Mouse (Mus musculus): ENCODE data around the gene Rrp1b.
"Not testable (repeated sequence)": the region's sequence is repeated elsewhere in the genome, so short reads cannot be mapped to it uniquely, and the experiment has no call there.

Gene Rrp1b

GRCm38 (mm10) chr17:32075164-32075563 is 39.3 kb downstream of the Rrp1b start:
- no peak for ATAC-seq (ENCODE audit: insufficient number of reproducible peaks, low FRiP score, low TSS enrichment)

GRCm38 (mm10) chr17:32083351-32083750 is 47.5 kb downstream of the Rrp1b start:
- no peak for ATAC-seq (ENCODE audit: insufficient number of reproducible peaks, low FRiP score, low TSS enrichment)

- ATAC-seq (ENCODE audit: insufficient number of reproducible peaks, low FRiP score, low TSS enrichment) = no peak
Observed at GRCm38 (mm10) chr17:32087069-32087468, 51.2 kb downstream of the Rrp1b start.

GRCm38 (mm10) chr17:32091032-32091363 is 55.1 kb downstream of the Rrp1b start:
- 0 out of 2 replicates have a peak, but pooled peaks have one; percentile 56 for ATAC-seq (ENCODE audit: insufficient number of reproducible peaks, low FRiP score, low TSS enrichment)

GRCm38 (mm10) chr17:32091364-32092240 is 55.7 kb downstream of the Rrp1b start:
- ATAC-seq (ENCODE audit: insufficient number of reproducible peaks, low FRiP score, low TSS enrichment) = not testable (repeated sequence)

GRCm38 (mm10) chr17:32092241-32092619 is 56.3 kb downstream of the Rrp1b start:
- no peak for ATAC-seq (ENCODE audit: insufficient number of reproducible peaks, low FRiP score, low TSS enrichment)

GRCm38 (mm10) chr17:32092895-32093294 is 57.0 kb downstream of the Rrp1b start:
- ATAC-seq (ENCODE audit: insufficient number of reproducible peaks, low FRiP score, low TSS enrichment) = no peak

- ATAC-seq (ENCODE audit: insufficient number of reproducible peaks, low FRiP score, low TSS enrichment) = no peak
Observed at GRCm38 (mm10) chr17:32097676-32098075, 61.8 kb downstream of the Rrp1b start.

- not testable (repeated sequence) for ATAC-seq (ENCODE audit: insufficient number of reproducible peaks, low FRiP score, low TSS enrichment)
Observed at GRCm38 (mm10) chr17:32098905-32099304, 63.0 kb downstream of the Rrp1b start.

GRCm38 (mm10) chr17:32099574-32099942 is 63.7 kb downstream of the Rrp1b start:
- no peak for ATAC-seq (ENCODE audit: insufficient number of reproducible peaks, low FRiP score, low TSS enrichment)

- ATAC-seq (ENCODE audit: insufficient number of reproducible peaks, low FRiP score, low TSS enrichment) = peak; percentile 58; the same call in 1 of the 2 replicates
Observed at GRCm38 (mm10) chr17:32099943-32100586, 64.2 kb downstream of the Rrp1b start.

GRCm38 (mm10) chr17:32103054-32103453 is 67.2 kb downstream of the Rrp1b start:
- no peak for ATAC-seq (ENCODE audit: insufficient number of reproducible peaks, low FRiP score, low TSS enrichment)

- no peak for ATAC-seq (ENCODE audit: insufficient number of reproducible peaks, low FRiP score, low TSS enrichment)
Observed at GRCm38 (mm10) chr17:32106358-32106757, 70.5 kb downstream of the Rrp1b start.

- no peak for ATAC-seq (ENCODE audit: insufficient number of reproducible peaks, low FRiP score, low TSS enrichment)
Observed at GRCm38 (mm10) chr17:32107877-32108276, 72.0 kb downstream of the Rrp1b start.

- not testable (repeated sequence) for ATAC-seq (ENCODE audit: insufficient number of reproducible peaks, low FRiP score, low TSS enrichment)
Observed at GRCm38 (mm10) chr17:32108320-32109011, 72.6 kb downstream of the Rrp1b start.

GRCm38 (mm10) chr17:32109201-32109940 is 73.5 kb downstream of the Rrp1b start:
- no peak for ATAC-seq (ENCODE audit: insufficient number of reproducible peaks, low FRiP score, low TSS enrichment)

- no peak for ATAC-seq (ENCODE audit: insufficient number of reproducible peaks, low FRiP score, low TSS enrichment)
Observed at GRCm38 (mm10) chr17:32110424-32110823, 74.5 kb downstream of the Rrp1b start.

GRCm38 (mm10) chr17:32110980-32111780 is 75.3 kb downstream of the Rrp1b start:
- no peak for ATAC-seq (ENCODE audit: insufficient number of reproducible peaks, low FRiP score, low TSS enrichment)
